Mouse (Mus musculus) heart, postnatal 0 days (tissue): ENCODE results near the gene Iqcf3. TPM values are rescaled to one million over a fixed set of nuclear protein-coding genes. Genes with fewer than 3 reads are reported as not detected.

ENCODE experiments used
- ATAC-seq: fragments of 200-750 bp; cut with Nextera tagmentation; 2 replicates; pipeline ENCODE4 v1.8.0; 2017; ENCODE audit warnings: low read depth, moderate number of reproducible peaks, moderate library complexity; ENCODE audit not compliant: insufficient read depth
- DNase-seq: peaks from one replicate; pipeline ENCODE4 v3.0.0-alpha.2; 2016; ENCODE audit warnings: low spot score
- H3K27ac ChIP-seq: fragments of 300-500 bp; sonication (generic); 2 replicates; pipeline ENCODE4 v1.5.1; 2014; ENCODE audit warnings: low read depth, mild to moderate bottlenecking
- H3K27me3 ChIP-seq: fragments of 300-500 bp; sonication (generic); 2 replicates; pipeline ENCODE4 v1.6.1; 2014; ENCODE audit warnings: low read length, mixed read lengths; ENCODE audit not compliant: control insufficient read depth, insufficient read depth
- H3K36me3 ChIP-seq: fragments of 300-500 bp; sonication (generic); replicated peaks from 2 replicates; pipeline ENCODE4 v1.6.1; 2014; ENCODE audit warnings: low read length, mixed read lengths; ENCODE audit not compliant: control insufficient read depth, insufficient read depth
- H3K4me1 ChIP-seq: fragments of 300-500 bp; sonication (generic); 2 replicates; pipeline ENCODE4 v1.6.1; 2014; ENCODE audit warnings: antibody characterized with exemption; ENCODE audit not compliant: control insufficient read depth, insufficient read depth
- H3K4me2 ChIP-seq: fragments of 300-500 bp; sonication (generic); 2 replicates; pipeline ENCODE4 v1.6.1; 2014; ENCODE audit warnings: low read depth, mild to moderate bottlenecking, low read length, moderate library complexity
- H3K4me3 ChIP-seq: fragments of 300-500 bp; sonication (generic); 2 replicates; pipeline ENCODE4 v1.5.1; 2014; ENCODE audit warnings: low read depth, low read length
- H3K9ac ChIP-seq: fragments of 300-500 bp; sonication (generic); replicated peaks from 2 replicates; pipeline ENCODE4 v1.6.1; 2014; ENCODE audit warnings: low read depth, low read length, mixed read lengths
- H3K9me3 ChIP-seq: fragments of 300-500 bp; sonication (generic); replicated peaks from 2 replicates; pipeline ENCODE4 v1.6.1; 2016; ENCODE audit warnings: low read length; ENCODE audit not compliant: control insufficient read depth
- CTCF ChIP-seq: IDR thresholded peaks from 2 replicates; pipeline ENCODE4 v1.5.1; 2016; ENCODE audit warnings: antibody characterized with exemption, control low read depth, low read depth
- EP300 ChIP-seq: IDR thresholded peaks from 2 replicates; pipeline ENCODE4 v1.6.1; 2016; ENCODE audit warnings: antibody characterized with exemption, low read depth
- WGBS: fragments of 180-500 bp; shearing (Covaris S2); extraction: QIAGEN DNeasy Blood & Tissue Kit; methylation state at CpG from one replicate; pipeline ENCODE4 v1.1.7; 2014; 5-methylcytosine and 5-hydroxymethylcytosine counted together
- polyA plus RNA-seq: library from polyadenylated mRNA; unstranded; fragments of >200 nt; fragmentation: Nextera tagmentation; extraction: Ambion mirVana; gene quantifications from 2 replicates; pipeline ENCODE4 v1.2.1, GENCODE M21; 2015
- total RNA-seq: library from RNA; depleted of rRNA; stranded (reverse); fragments of >200 nt; gene quantifications from 2 replicates; pipeline ENCODE4 v1.2.3, GENCODE M21; 2014; ENCODE audit warnings: low replicate concordance

The Iqcf3 gene
- total and polyA plus RNA-seq, 2 experiments from 2014 or later: not detected

- Histone ChIP-seq H3K27me3 (no peaks in the 10 kb centered on the region), H3K36me3 (peaks cover 49% of the 10 kb centered on the region), H3K4me2 (no peak overlapping the region), H3K27ac (no peak overlapping the region), H3K9me3 (no peaks in the 10 kb centered on the region), H3K4me1 (no peaks in the 10 kb centered on the region), H3K9ac (no peak overlapping the region), H3K4me3 (no peak overlapping the region)
- TF ChIP-seq EP300: no peak
- TF ChIP-seq CTCF: no peak
- ATAC-seq: no peak
- DNase-seq: no peak
- 84% methylated on average over 17 of the region's 17 CpGs for WGBS
Measured at GRCm38 (mm10) chr9:106483606-106484005, 77.8 kb downstream of the Iqcf3 start.

DNA sequence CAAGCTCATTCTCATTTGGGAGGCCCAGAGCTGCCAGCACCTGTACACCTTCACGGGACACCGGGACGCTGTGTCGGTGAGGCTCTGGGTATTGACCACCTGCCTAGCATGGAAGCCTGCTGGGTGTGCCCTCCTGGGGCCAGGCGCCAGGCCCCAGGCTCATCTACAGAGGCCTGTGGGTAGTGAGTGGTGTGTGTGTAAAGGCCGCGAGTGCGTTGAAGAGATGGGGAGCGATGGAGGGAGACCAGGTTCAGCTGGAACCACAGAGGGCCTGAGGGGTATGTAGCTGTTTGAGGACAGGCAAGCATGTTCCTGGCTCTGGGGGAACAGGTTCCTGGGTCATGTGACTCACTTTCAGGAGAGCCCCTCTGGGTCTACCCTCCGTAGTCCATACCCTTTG lies 78.3 kb downstream of the Iqcf3 start:
- ATAC-seq: no peak
- H3K27ac ChIP-seq: no peak overlapping the region
- no peaks in the 10 kb centered on the region for H3K27me3 ChIP-seq
- 93% methylated on average over 10 of the region's 10 CpGs for WGBS
- no peak overlapping the region for H3K4me3 ChIP-seq
- H3K9ac ChIP-seq: no peak overlapping the region
- no peaks in the 10 kb centered on the region for H3K9me3 ChIP-seq
- H3K4me2 ChIP-seq: no peak overlapping the region
- TF ChIP-seq EP300 (no peak), CTCF (no peak)
- DNase-seq: no peak
- H3K4me1 ChIP-seq: peaks cover 2% of the 10 kb centered on the region; the same call in 1 of the 2 replicates
- H3K36me3 ChIP-seq: peaks cover 49% of the 10 kb centered on the region

DNA sequence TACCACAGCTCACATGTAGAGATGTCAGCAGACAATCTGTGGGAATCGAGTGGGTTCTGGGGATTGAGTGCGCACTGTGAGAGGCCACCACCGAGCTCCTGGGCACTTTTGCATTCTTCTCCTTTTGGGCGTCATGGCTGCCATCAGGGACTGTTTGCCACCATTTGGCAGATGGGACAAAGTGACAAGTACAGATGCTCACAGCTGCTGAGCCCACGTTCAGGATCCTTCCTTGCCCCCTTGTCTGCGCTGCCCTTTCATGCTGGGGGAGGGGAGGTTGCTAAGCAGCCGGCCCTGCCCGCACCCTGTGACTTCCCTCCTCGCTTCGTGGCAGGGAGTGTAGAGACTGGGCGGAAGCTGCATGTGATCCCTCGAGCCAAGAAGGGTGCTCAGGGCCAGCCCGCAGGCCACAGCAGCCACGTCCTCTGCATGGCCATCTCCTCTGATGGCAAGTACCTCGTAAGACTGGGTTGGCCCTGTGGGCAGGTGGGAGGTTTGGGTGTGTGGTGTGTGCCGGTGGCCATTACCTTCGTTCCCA lies 78.8 kb downstream of the Iqcf3 start:
- ATAC-seq (no peak), DNase-seq (no peak)
- Histone ChIP-seq H3K4me2 (no peak overlapping the region), H3K4me3 (no peak overlapping the region), H3K9me3 (no peaks in the 10 kb centered on the region), H3K27ac (no peak overlapping the region), H3K27me3 (no peaks in the 10 kb centered on the region), H3K36me3 (peaks cover 49% of the 10 kb centered on the region), H3K9ac (no peak overlapping the region), H3K4me1 (peaks cover 7% of the 10 kb centered on the region; the same call in 1 of the 2 replicates)
- 87% methylated on average over 17 of the region's 17 CpGs for WGBS
- TF ChIP-seq CTCF (no peak), EP300 (no peak)

DNA sequence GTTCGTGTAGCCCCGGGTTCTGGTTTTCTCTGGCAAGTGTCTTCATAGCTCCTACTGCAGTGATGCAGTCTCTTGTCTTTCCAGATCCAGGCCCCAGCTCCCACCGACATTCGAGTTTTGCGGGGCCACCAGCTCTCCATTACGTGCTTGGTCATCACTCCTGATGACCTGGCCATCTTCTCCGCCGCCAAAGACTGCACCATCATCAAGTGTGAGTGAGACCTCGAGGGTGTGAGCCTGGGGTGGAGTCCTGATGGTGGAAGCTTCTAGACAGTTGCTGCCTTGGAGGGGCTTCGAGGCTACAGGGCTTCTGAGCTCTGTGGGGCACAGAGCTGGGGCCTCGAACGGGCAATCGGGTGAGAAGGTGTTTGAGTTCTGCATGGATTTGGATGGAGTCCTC lies 79.8 kb downstream of the Iqcf3 start:
- Histone ChIP-seq H3K4me1 (peaks cover 12% of the 10 kb centered on the region; the same call in 1 of the 2 replicates), H3K27ac (no peak overlapping the region), H3K4me2 (no peak overlapping the region), H3K9ac (no peak overlapping the region), H3K9me3 (no peaks in the 10 kb centered on the region), H3K27me3 (no peaks in the 10 kb centered on the region), H3K36me3 (peaks cover 49% of the 10 kb centered on the region), H3K4me3 (no peak overlapping the region)
- no peak for ATAC-seq
- TF ChIP-seq EP300 (no peak), CTCF (no peak)
- 89% methylated on average over 13 of the region's 13 CpGs for WGBS
- no peak for DNase-seq

- no peak for ATAC-seq
- WGBS: 93% methylated on average over 15 of the region's 15 CpGs
- Histone ChIP-seq H3K9me3 (no peaks in the 10 kb centered on the region), H3K4me1 (peaks cover 17% of the 10 kb centered on the region), H3K4me2 (no peak overlapping the region), H3K27me3 (no peaks in the 10 kb centered on the region), H3K36me3 (peaks cover 49% of the 10 kb centered on the region), H3K4me3 (no peak overlapping the region), H3K9ac (no peak overlapping the region), H3K27ac (no peak overlapping the region)
- TF ChIP-seq CTCF: no peak
- no peak for TF ChIP-seq EP300
- no peak for DNase-seq
Measured at GRCm38 (mm10) chr9:106481075-106481474, 80.4 kb downstream of the Iqcf3 start.

GRCm38 (mm10) chr9:106480541-106480940 lies 80.9 kb downstream of the Iqcf3 start:
- Histone ChIP-seq H3K36me3 (peaks cover 43% of the 10 kb centered on the region), H3K9me3 (no peaks in the 10 kb centered on the region), H3K4me1 (peaks cover 21% of the 10 kb centered on the region), H3K4me3 (no peak overlapping the region), H3K27me3 (no peaks in the 10 kb centered on the region), H3K27ac (no peak overlapping the region), H3K4me2 (no peak overlapping the region), H3K9ac (no peak overlapping the region)
- 85% methylated on average over 7 of the region's 7 CpGs for WGBS
- DNase-seq: no peak
- TF ChIP-seq EP300: no peak
- TF ChIP-seq CTCF: no peak
- no peak for ATAC-seq
